Mouse (Mus musculus) embryonic facial prominence, embryonic 11.5 days (tissue): ENCODE results near the gene Kdm1b. TPM values are rescaled to one million over a fixed set of nuclear protein-coding genes. Genes with fewer than 3 reads are reported as not detected.

Experiments
- ATAC-seq: fragments of 200-750 bp; cut with Nextera tagmentation; replicated peaks from 2 replicates; pipeline ENCODE4 v1.8.0; 2017; ENCODE audit warnings: low read depth; ENCODE audit not compliant: insufficient number of reproducible peaks, low FRiP score, low TSS enrichment
- DNase-seq: peaks from one replicate; pipeline ENCODE4 v3.0.0-alpha.2; 2015; ENCODE audit warnings: low spot score
- H3K27ac ChIP-seq: fragments of 300-500 bp; sonication (generic); replicated peaks from 2 replicates; pipeline ENCODE4 v1.5.1; 2014; ENCODE audit warnings: mild to moderate bottlenecking, low read depth, low read length, control low read depth
- H3K27me3 ChIP-seq: fragments of 300-500 bp; sonication (generic); 2 replicates; pipeline ENCODE4 v1.6.1; 2014; ENCODE audit warnings: mild to moderate bottlenecking, low read length, moderate library complexity, mixed read lengths; ENCODE audit not compliant: control insufficient read depth, insufficient read depth
- H3K36me3 ChIP-seq: fragments of 300-500 bp; sonication (generic); replicated peaks from 2 replicates; pipeline ENCODE4 v1.6.1; 2014; ENCODE audit warnings: low read depth, mild to moderate bottlenecking, low read length, moderate library complexity, mixed read lengths; ENCODE audit not compliant: control insufficient read depth, insufficient read depth
- H3K4me1 ChIP-seq: fragments of 300-500 bp; sonication (generic); 2 replicates; pipeline ENCODE4 v1.6.1; 2014; ENCODE audit warnings: low read length, mixed read lengths; ENCODE audit not compliant: control insufficient read depth, insufficient read depth
- H3K4me2 ChIP-seq: fragments of 300-500 bp; sonication (generic); 2 replicates; pipeline ENCODE4 v1.6.1; 2014; ENCODE audit warnings: low read depth, mild to moderate bottlenecking, control low read depth, low read length, moderate library complexity
- H3K4me3 ChIP-seq: fragments of 300-500 bp; sonication (generic); 2 replicates; pipeline ENCODE4 v1.5.1; 2014; ENCODE audit warnings: low read depth, low read length, control low read depth
- H3K9ac ChIP-seq: fragments of 300-500 bp; sonication (generic); replicated peaks from 2 replicates; pipeline ENCODE4 v1.6.1; 2014; ENCODE audit warnings: mild to moderate bottlenecking, control low read depth, low read length
- H3K9me3 ChIP-seq: fragments of 300-500 bp; sonication (generic); replicated peaks from 2 replicates; pipeline ENCODE4 v1.6.1; 2016; ENCODE audit warnings: mild to moderate bottlenecking, low read length, inconsistent platforms, mixed read lengths; ENCODE audit not compliant: control insufficient read depth
- WGBS: fragments of 180-500 bp; shearing (Covaris S2); extraction: QIAGEN DNeasy Blood & Tissue Kit; methylation state at CpG from one replicate; pipeline ENCODE4 v1.1.7; 2014; 5-methylcytosine and 5-hydroxymethylcytosine counted together
- polyA plus RNA-seq: library from polyadenylated mRNA; unstranded; fragments of >200 nt; fragmentation: Nextera tagmentation; extraction: Ambion mirVana; gene quantifications from 2 replicates; pipeline ENCODE4 v1.2.1, GENCODE M21; 2014

Gene Kdm1b
- polyA plus RNA-seq, 1 experiment from 2014 or later: 13.5 TPM

DNA sequence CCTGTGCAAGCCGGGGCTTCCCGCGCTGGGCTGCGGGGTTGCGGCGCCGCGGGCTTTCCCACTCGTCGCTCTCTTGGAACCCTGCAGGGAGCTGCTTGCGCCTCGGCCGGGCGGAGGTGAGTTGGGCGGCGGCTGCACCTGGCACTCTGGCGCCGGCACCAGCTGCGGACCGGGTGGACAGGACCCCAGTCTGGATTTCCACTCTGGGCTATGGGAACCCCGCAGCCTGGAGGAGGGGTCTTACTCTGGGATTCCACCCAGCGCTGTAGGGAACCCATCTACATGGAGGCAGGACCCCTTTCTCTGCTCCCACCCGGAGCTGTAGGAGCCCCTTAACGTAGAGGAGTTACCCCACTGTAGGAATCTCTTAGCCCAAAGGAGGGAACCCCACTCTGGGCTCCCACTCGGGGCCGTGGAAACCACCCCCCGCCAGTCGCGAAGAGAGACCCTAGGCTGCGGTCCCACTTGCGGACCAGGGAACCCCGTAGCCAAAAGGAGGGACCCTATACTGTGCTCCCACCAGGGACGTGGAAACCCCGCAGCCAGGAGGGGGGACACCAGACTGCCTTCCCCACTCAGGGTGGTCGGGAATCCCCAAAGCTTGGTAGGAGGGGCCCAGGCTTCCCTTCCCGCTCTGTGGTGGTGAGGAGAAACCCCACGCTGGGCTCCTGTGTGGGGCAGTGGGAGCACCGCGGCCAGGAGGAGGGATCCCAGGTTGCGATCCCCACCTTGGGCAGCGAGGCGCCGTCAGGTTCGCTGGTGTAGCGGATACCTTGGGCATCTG lies 726 bp downstream of the Kdm1b start:
- Histone ChIP-seq H3K4me1 (no peaks in the 10 kb centered on the region; the same call in 1 of the 2 replicates), H3K9ac (peak overlapping the region; percentile 71), H3K27me3 (no peaks in the 10 kb centered on the region), H3K9me3 (no peaks in the 10 kb centered on the region), H3K4me2 (peak overlapping the region; percentile 98), H3K27ac (0 out of 2 replicates have a peak overlapping the region, but pooled peaks have one; percentile 16), H3K4me3 (peak overlapping the region; percentile 86), H3K36me3 (no peaks in the 10 kb centered on the region)
- WGBS: under 1% methylated on average over 45 of the region's 45 CpGs
- DNase-seq (peak; percentile 19), ATAC-seq (peak; percentile 42)

DNA sequence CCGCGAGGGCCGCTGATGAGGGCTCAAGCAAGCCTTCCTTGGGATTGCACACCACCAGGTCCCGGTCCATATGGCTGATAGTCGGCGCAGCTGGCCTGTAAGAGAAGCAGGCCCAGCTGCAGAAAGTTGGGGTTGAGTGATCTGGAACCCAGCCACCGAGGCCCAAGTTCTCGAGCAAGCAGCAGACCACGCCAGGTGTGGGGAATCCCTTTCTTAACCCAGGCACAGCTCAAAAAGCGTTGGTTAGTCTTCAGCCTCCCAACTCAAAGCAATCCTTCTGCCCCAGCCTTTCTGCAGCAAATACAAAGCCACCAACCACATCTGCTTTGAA lies 1.3 kb downstream of the Kdm1b start, which contains the start of gene Tpmt:
Gene Tpmt, minus strand, starts transcription at position 121 of the 331 bp plus-strand sequence.
- Histone ChIP-seq H3K9ac (peak within 1 kb of the TSS; percentile 71), H3K27me3 (no peaks in the 10 kb centered on the region), H3K4me2 (peak within 1 kb of the TSS; percentile 98), H3K4me3 (peak within 1 kb of the TSS; percentile 86), H3K27ac (peak within 1 kb of the TSS; percentile 16; the same call in 1 of the 2 replicates), H3K9me3 (no peaks in the 10 kb centered on the region), H3K36me3 (no peaks in the 10 kb centered on the region), H3K4me1 (no peaks in the 10 kb centered on the region; the same call in 1 of the 2 replicates)
- WGBS: 21% methylated on average over 10 of the region's 10 CpGs
- no peak for ATAC-seq
- DNase-seq: no peak

- WGBS: 90% methylated on average over 4 of the region's 4 CpGs
- ATAC-seq: no peak
Observed at GRCm38 (mm10) chr13:47047996-47048395, 4.7 kb downstream of the Kdm1b start.

GRCm38 (mm10) chr13:47050009-47050408 lies 6.7 kb downstream of the Kdm1b start:
- no peak overlapping the region for H3K9ac ChIP-seq
- no peaks in the 10 kb centered on the region; the same call in 1 of the 2 replicates for H3K36me3 ChIP-seq
- no peak overlapping the region for H3K4me2 ChIP-seq
- H3K9me3 ChIP-seq: no peaks in the 10 kb centered on the region
- H3K4me1 ChIP-seq: no peaks in the 10 kb centered on the region
- 70% methylated on average over 4 of the region's 4 CpGs for WGBS
- H3K27me3 ChIP-seq: no peaks in the 10 kb centered on the region
- no peak overlapping the region for H3K4me3 ChIP-seq
- DNase-seq (no peak), ATAC-seq (no peak)
- H3K27ac ChIP-seq: no peak overlapping the region

More at GRCm38 (mm10) chr13:47047996-47048395, 4.7 kb downstream of the Kdm1b start:
- Histone ChIP-seq H3K36me3 (no peaks in the 10 kb centered on the region; the same call in 1 of the 2 replicates), H3K4me2 (no peak overlapping the region), H3K4me3 (no peak overlapping the region), H3K9me3 (no peaks in the 10 kb centered on the region), H3K27ac (no peak overlapping the region), H3K27me3 (no peaks in the 10 kb centered on the region), H3K4me1 (no peaks in the 10 kb centered on the region; the same call in 1 of the 2 replicates), H3K9ac (no peak overlapping the region)
- no peak for DNase-seq

DNA sequence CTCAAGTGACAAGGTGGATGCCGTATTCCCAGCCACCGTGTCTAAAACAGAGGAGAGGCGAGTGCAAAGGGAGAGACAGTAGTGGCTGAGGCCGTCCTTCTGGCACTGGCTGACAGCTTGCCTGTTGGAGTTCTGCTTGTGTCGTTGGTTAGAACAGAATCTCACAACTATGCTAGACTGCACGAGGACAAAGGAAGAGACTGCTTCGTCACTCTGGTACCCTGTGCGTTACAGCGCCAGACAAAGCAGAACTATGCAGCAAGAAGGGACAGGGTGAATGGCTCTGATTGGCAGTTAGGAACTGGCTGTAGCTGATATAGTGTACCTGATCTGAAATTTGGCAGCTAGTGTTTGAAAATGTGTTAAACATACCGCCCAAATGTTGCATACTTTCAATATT lies 10.7 kb downstream of the Kdm1b start:
- no peak for DNase-seq
- Histone ChIP-seq H3K9me3 (no peaks in the 10 kb centered on the region), H3K27ac (no peak overlapping the region), H3K27me3 (no peaks in the 10 kb centered on the region), H3K36me3 (no peaks in the 10 kb centered on the region; the same call in 1 of the 2 replicates), H3K4me3 (no peak overlapping the region), H3K9ac (no peak overlapping the region), H3K4me2 (no peak overlapping the region), H3K4me1 (no peaks in the 10 kb centered on the region)
- ATAC-seq: no peak
- WGBS: 70% methylated on average over 10 of the region's 10 CpGs

GRCm38 (mm10) chr13:47056126-47056525 lies 12.8 kb downstream of the Kdm1b start:
- Histone ChIP-seq H3K4me2 (no peak overlapping the region), H3K9ac (no peak overlapping the region), H3K4me3 (no peak overlapping the region), H3K27ac (no peak overlapping the region), H3K9me3 (no peaks in the 10 kb centered on the region), H3K4me1 (no peaks in the 10 kb centered on the region), H3K36me3 (no peaks in the 10 kb centered on the region; the same call in 1 of the 2 replicates), H3K27me3 (no peaks in the 10 kb centered on the region)
- 90% methylated on average over 11 of the region's 11 CpGs for WGBS
- ATAC-seq (no peak), DNase-seq (no peak)

DNA sequence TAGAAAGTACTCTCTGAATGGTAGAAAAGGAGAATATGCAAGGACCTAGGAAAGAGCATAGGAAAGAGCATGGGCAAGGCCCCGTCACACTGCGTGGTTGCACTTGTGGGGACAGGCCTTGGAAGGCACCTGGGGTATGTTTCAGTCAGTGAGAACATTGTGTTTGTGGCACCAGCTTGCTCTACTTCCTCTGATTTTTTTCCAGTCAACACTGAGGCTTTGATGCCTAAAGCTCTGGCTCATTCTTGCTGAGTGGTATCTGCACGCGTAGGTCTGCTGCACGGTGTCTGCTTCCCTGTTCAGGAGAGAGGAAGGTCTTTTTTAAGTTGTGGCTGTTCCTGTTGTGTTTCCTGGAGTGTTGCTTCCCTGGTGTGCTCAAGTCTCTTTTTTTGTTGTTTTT lies 13.5 kb downstream of the Kdm1b start:
- Histone ChIP-seq H3K4me1 (no peaks in the 10 kb centered on the region), H3K9me3 (no peaks in the 10 kb centered on the region), H3K27me3 (no peaks in the 10 kb centered on the region), H3K9ac (no peak overlapping the region), H3K36me3 (no peaks in the 10 kb centered on the region; the same call in 1 of the 2 replicates), H3K27ac (no peak overlapping the region), H3K4me3 (no peak overlapping the region), H3K4me2 (no peak overlapping the region)
- ATAC-seq (no peak), DNase-seq (no peak)
- WGBS: 97% methylated on average over 5 of the region's 5 CpGs

DNA sequence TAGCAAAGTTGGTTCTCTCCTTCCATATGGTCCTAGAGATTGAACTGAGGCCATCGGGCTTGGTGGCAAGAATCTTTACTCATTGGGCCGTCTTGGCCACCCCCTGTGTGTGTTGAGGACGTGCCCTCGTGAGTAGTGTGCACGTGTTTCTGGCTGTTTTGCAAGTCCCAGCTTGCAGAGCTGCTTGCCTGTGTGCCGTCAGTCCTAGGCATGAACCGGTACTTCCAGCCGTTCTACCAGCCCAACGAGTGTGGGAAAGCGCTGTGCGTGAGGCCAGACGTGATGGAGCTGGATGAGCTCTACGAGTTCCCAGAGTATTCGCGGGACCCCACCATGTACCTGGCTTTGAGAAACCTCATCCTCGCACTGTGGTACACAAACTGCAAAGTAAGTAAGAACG lies 19.5 kb downstream of the Kdm1b start:
- DNase-seq: no peak
- Histone ChIP-seq H3K27me3 (no peaks in the 10 kb centered on the region), H3K4me3 (no peak overlapping the region), H3K9ac (no peak overlapping the region), H3K27ac (no peak overlapping the region), H3K4me1 (no peaks in the 10 kb centered on the region), H3K9me3 (no peaks in the 10 kb centered on the region), H3K4me2 (no peak overlapping the region), H3K36me3 (no peaks in the 10 kb centered on the region)
- 92% methylated on average over 17 of the region's 17 CpGs for WGBS
- ATAC-seq: no peak
